Comparison of ENCODE assay signal across 13 mouse cellular contexts in the genomic region with DNA sequence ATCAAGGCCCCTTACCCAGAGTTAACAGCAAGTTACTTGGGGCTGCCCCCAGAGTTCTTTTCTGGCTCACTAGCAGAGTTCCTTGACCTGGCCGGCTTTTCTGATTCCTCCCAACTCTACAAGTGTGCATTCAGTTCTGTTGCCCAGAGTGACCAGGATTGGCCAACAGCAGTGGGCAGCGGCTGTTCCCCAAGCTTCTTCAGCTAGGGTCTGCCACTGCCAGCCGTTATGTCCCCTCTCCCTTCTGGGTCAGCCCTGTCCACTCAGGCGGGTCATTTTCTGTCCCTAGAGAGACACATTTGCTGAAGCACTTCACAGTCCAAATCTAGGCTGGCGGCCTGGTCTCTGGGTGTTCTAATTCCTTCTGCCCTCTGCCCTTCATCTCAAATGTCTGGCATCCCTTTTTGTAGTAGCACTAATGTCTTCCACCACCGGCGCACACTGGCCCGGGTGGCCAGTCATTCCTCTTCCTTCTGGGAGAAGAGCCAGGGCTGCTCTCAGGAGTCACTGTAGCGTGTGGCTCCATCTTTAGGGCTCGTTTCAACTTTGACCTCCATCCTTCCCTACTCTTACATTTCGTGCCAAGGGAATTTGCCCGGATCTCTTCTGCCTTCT.
DNase-seq lines count a peak whose midpoint lies in the region; ATAC-seq and TF ChIP-seq lines count a peak whose summit lies in the region.
"Had no signal": no experiment of that assay in that cellular context is flagged by ENCODE, and none has a peak within 500 bp of the region (broad histone marks: within the 10 kb centered on the region; RNA-seq: fewer than 3 reads in every experiment).

No protein-coding gene starts in this region.

- H3K79me2 ChIP-seq in heart, adult 2 months (replicated peaks; ENCODE audit: control insufficient read depth, insufficient read depth, low read length): no peaks in the 10 kb centered on the region

- no peak overlapping the region for H3K4me3 ChIP-seq in forebrain, embryonic 10.5 days
- no peak overlapping the region for H3K4me3 ChIP-seq in forebrain, embryonic 16.5 days (replicated peaks; ENCODE audit: low read length)
- no peak overlapping the region for H3K4me3 ChIP-seq in lung, embryonic 14.5 days (ENCODE audit: low read depth, low read length)
- no peak overlapping the region for H3K4me3 ChIP-seq in embryonic facial prominence, embryonic 12.5 days
- no peak overlapping the region for H3K4me3 ChIP-seq in heart, adult 2 months
- H3K4me3 ChIP-seq: heart, embryonic 15.5 days had no signal

- H3K9me3 ChIP-seq in forebrain, embryonic 10.5 days: no peaks in the 10 kb centered on the region
- H3K9me3 ChIP-seq in forebrain, embryonic 16.5 days (ENCODE audit: control insufficient read depth, low read length): no peaks in the 10 kb centered on the region
- H3K9me3 ChIP-seq in lung, embryonic 14.5 days (ENCODE audit: low read depth, low read length): no peaks in the 10 kb centered on the region
- no peaks in the 10 kb centered on the region for H3K9me3 ChIP-seq in embryonic facial prominence, embryonic 12.5 days
- H3K9me3 ChIP-seq: heart, embryonic 15.5 days had no signal

- no peak for DNase-seq in forebrain, embryonic 10.5 days (ENCODE audit: extremely low spot score, low spot score)
- no peak for DNase-seq in lung, embryonic 14.5 days
- no peak for DNase-seq in lung, postnatal 25 days (ENCODE audit: low spot score)
- peak; percentile 40 for DNase-seq in kidney, postnatal 10 days
- no peak for DNase-seq in adrenal gland, postnatal 10 days
- DNase-seq in heart, adult 2 months: no peak
- DNase-seq: adrenal gland, postnatal 25 days; B cell, adult 2 months; cerebellum, adult 11-12 months had no signal

- H3K4me1 ChIP-seq in forebrain, embryonic 10.5 days: peaks cover 58% of the 10 kb centered on the region
- no peaks in the 10 kb centered on the region; the same call in 1 of the 2 replicates for H3K4me1 ChIP-seq in forebrain, embryonic 16.5 days (replicated peaks; ENCODE audit: control insufficient read depth, insufficient read depth, low read length)
- peaks cover 18% of the 10 kb centered on the region for H3K4me1 ChIP-seq in lung, embryonic 14.5 days (ENCODE audit: insufficient read depth)
- peaks cover 25% of the 10 kb centered on the region for H3K4me1 ChIP-seq in embryonic facial prominence, embryonic 12.5 days
- H3K4me1 ChIP-seq in heart, adult 2 months (ENCODE audit: control insufficient read depth, insufficient read depth, low read length): peaks cover 2% of the 10 kb centered on the region; the same call in 1 of the 2 replicates

- no peaks in the 10 kb centered on the region for H3K36me3 ChIP-seq in forebrain, embryonic 10.5 days (replicated peaks)
- H3K36me3 ChIP-seq in forebrain, embryonic 16.5 days (ENCODE audit: control insufficient read depth, insufficient read depth): no peaks in the 10 kb centered on the region
- H3K36me3 ChIP-seq in lung, embryonic 14.5 days (ENCODE audit: insufficient read depth): no peaks in the 10 kb centered on the region
- H3K36me3 ChIP-seq in embryonic facial prominence, embryonic 12.5 days: no peaks in the 10 kb centered on the region
- H3K36me3 ChIP-seq in heart, adult 2 months (ENCODE audit: control insufficient read depth, insufficient read depth, low read length): no peaks in the 10 kb centered on the region
- H3K36me3 ChIP-seq: heart, embryonic 15.5 days had no signal

- TF ChIP-seq EP300 in heart, adult 2 months (IDR thresholded peaks at IDR 0.05; ENCODE audit: insufficient read depth, low read depth, low read length): no peak

- no peak for TF ChIP-seq CTCF in lung, embryonic 14.5 days (IDR thresholded peaks at IDR 0.05; ENCODE audit: low read depth)
- no peak for TF ChIP-seq CTCF in heart, adult 2 months (IDR thresholded peaks at IDR 0.05)

- H3K27ac ChIP-seq in forebrain, embryonic 10.5 days: peak overlapping the region; percentile 31; the same call in 1 of the 2 replicates
- no peak overlapping the region for H3K27ac ChIP-seq in forebrain, embryonic 16.5 days (ENCODE audit: low read length)
- H3K27ac ChIP-seq in lung, embryonic 14.5 days (ENCODE audit: low read depth): peak overlapping the region; percentile 3; the same call in 1 of the 2 replicates
- H3K27ac ChIP-seq in embryonic facial prominence, embryonic 12.5 days: peak overlapping the region; percentile 47; the same call in 1 of the 2 replicates
- no peak overlapping the region for H3K27ac ChIP-seq in heart, adult 2 months
- H3K27ac ChIP-seq: heart, embryonic 15.5 days had no signal

- TF ChIP-seq POLR2A in heart, adult 2 months (IDR thresholded peaks at IDR 0.05; ENCODE audit: insufficient read depth, low read depth, low read length): no peak

- H3K9ac ChIP-seq in forebrain, embryonic 16.5 days (replicated peaks; ENCODE audit: low read depth, low read length): no peak overlapping the region
- no peak overlapping the region for H3K9ac ChIP-seq in lung, embryonic 14.5 days
- no peak overlapping the region for H3K9ac ChIP-seq in embryonic facial prominence, embryonic 12.5 days
- H3K9ac ChIP-seq in heart, adult 2 months (ENCODE audit: low read depth, low read length): no peak overlapping the region
- H3K9ac ChIP-seq: heart, embryonic 15.5 days had no signal

- 81% methylated on average over 12 of the region's 12 CpGs for WGBS in forebrain, embryonic 10.5 days
- 78% methylated on average over 12 of the region's 12 CpGs for WGBS in forebrain, embryonic 16.5 days
- 53% methylated on average over 12 of the region's 12 CpGs for WGBS in lung, embryonic 14.5 days
- WGBS in embryonic facial prominence, embryonic 12.5 days: 61% methylated on average over 12 of the region's 12 CpGs
- WGBS in heart, adult 2 months: 74% methylated on average over 12 of the region's 12 CpGs

- ATAC-seq in forebrain, embryonic 16.5 days: no peak
- ATAC-seq in lung, embryonic 14.5 days (ENCODE audit: insufficient read depth): no peak
- ATAC-seq in embryonic facial prominence, embryonic 12.5 days (ENCODE audit: insufficient number of reproducible peaks, insufficient read depth, low FRiP score, low TSS enrichment): no peak
- ATAC-seq: intestine, postnatal 0 days had no signal

- H3K4me2 ChIP-seq in forebrain, embryonic 16.5 days (ENCODE audit: low read length): no peak overlapping the region
- no peak overlapping the region for H3K4me2 ChIP-seq in lung, embryonic 14.5 days
- no peak overlapping the region for H3K4me2 ChIP-seq in embryonic facial prominence, embryonic 12.5 days (replicated peaks)
- H3K4me2 ChIP-seq: heart, embryonic 15.5 days had no signal

- peaks cover 61% of the 10 kb centered on the region for H3K27me3 ChIP-seq in forebrain, embryonic 10.5 days (ENCODE audit: poor library complexity, severe bottlenecking)
- H3K27me3 ChIP-seq in forebrain, embryonic 16.5 days (replicated peaks; ENCODE audit: control insufficient read depth, insufficient read depth, low read length): no peaks in the 10 kb centered on the region; the same call in none of the 2 replicates
- H3K27me3 ChIP-seq in lung, embryonic 14.5 days (ENCODE audit: insufficient read depth, low read length): no peaks in the 10 kb centered on the region
- H3K27me3 ChIP-seq in embryonic facial prominence, embryonic 12.5 days: no peaks in the 10 kb centered on the region
- no peaks in the 10 kb centered on the region for H3K27me3 ChIP-seq in heart, adult 2 months (ENCODE audit: control insufficient read depth, insufficient read depth, low read length)

- intact Hi-C loops in heart, adult 2 months (cut with DNase I): no loop called here

Comparison
In these comparisons a context has a peak if more than half of its experiments do, and no peak if none do; other contexts are left out.
1. H3K27ac ChIP-seq: peak in forebrain, embryonic 10.5 days (single experiment), lung, embryonic 14.5 days (single experiment) and embryonic facial prominence, embryonic 12.5 days (single experiment); none in forebrain, embryonic 16.5 days (single experiment) and heart, adult 2 months (single experiment).